Mouse (Mus musculus) left cerebral cortex, postnatal 25 days (tissue): Measurements from ENCODE around the gene Slc29a2. TPM values are rescaled to one million over a fixed set of nuclear protein-coding genes. Genes with fewer than 3 reads are reported as not detected.
A peak's percentile ranks its signal among the peaks of the same experiment; 100 is the strongest.

Source experiments
- DNase-seq, 2 experiments: peaks; one replicate each; pipeline ENCODE4 v3.0.0; 2022; ENCODE audit warnings: low spot score in 2 of 2, mixed read lengths in 1 of 2
- intact Hi-C: fragments of 180-260 bp; cut with DNase I; formaldehyde crosslinking; loops from one replicate; pipeline ENCODE4 v1.15.1; 2025
- total RNA-seq, 2 experiments: library from RNA; stranded (reverse); gene quantifications; 2 replicates each; pipeline ENCODE4 v1.2.3; 2021

Slc29a2 gene
- total RNA-seq, 2 experiments from 2014 or later: 14.1 to 15.0 TPM

DNA sequence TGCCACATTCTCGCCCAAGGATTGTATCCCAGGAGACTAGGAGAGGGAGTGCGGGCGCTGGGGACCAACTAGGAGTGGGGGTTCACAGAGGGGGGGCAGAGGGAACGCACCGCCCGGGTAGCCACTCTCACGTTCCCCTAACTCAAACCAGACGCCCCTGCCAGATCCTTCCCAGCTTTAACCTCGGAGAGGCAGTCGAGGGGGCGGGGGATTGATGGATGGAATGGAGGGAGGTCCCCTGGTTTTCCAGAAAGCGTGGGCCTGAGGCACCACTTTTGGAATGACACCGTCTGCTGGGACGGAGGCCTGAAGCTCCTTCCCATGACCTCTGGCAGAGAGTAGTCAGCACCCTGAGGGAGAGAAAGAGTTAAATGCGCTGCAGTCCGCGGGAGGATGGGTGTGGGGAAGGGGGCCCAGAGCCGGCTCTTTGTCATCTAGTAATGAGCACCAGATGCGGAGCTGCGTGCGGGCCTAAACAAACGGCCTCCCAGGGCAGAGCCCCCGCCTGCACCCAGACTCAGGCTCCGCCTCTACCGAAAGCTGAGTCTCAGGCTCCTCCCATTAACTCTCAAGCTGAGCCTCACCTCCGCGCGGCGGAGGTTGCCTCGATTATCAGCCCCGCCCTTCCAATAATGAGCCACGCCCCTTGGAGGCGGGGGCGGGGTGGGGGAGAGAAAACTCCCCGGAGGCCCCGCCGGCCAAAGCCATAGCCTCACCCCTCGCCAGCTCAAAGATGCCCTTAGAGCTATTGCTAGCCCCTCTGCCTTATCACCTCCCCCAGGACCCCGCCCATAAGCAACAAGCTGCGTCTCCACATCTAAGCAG is 48.1 kb downstream of the Slc29a2 start:
- DNase-seq: peak in 1 of 2 experiments; percentile 48
- intact Hi-C loops: loop anchor here (2.0 to 5.0 kb wide), 2 partner anchors 15 to 54 kb away; no protein-coding TSS in a partner anchor

DNA sequence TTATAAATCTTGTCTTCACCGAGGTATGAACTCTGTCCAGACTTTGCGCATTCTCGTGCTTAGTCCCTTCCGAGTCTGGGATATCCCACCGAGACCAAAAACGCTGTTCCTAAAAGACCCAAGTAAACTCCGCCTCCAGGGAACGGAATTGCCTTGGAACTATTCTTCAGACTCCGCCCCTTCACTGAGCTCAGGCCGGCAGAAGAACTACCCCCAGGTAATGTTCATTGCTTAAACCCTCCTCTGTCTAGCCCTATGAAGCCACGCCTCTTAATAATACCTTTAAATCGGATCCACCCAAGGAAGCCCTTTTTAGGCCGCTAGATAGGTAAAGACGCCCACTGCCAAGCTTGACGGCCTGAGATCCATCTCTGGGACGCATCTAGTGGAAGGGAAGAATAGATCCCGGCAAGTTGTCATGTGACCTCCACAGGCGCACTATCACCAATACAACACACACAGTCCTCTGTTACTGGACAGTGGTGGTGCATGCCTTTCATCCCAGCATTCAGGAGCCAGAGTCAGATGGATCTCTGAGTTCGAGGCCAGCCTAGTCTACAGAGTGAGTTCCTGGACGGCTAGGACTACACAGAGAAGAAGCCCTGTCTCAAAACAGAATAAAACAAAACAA is 48.8 kb downstream of the Slc29a2 start:
- intact Hi-C loops: loop anchor here (2.0 to 5.0 kb wide), 2 partner anchors 16 to 55 kb away; no protein-coding TSS in a partner anchor
- peak in 1 of 2 experiments; percentile 8 for DNase-seq

DNA sequence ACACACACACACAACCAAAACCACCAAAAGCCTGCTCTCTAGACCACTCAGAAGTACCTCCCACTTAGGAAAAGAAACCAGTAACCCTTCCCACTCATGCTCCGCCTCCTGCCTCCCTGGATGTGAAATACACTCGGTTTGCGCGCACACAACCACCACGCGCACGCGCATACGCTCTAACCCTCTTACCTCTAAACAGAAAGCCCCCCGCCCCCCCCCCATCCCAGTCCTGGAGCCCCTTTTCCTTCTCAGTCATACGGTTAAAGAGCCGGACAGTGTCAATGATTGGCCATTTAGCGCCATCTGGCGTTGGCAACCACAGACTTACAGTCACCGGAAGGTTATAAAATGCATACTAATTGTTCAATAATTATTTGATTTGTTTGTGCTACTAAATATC is 49.4 kb downstream of the Slc29a2 start:
- intact Hi-C loops: loop anchor here (2.0 to 5.0 kb wide), 2 partner anchors 16 to 56 kb away; no protein-coding TSS in a partner anchor
- peak; percentile 32 to 51 for DNase-seq

DNA sequence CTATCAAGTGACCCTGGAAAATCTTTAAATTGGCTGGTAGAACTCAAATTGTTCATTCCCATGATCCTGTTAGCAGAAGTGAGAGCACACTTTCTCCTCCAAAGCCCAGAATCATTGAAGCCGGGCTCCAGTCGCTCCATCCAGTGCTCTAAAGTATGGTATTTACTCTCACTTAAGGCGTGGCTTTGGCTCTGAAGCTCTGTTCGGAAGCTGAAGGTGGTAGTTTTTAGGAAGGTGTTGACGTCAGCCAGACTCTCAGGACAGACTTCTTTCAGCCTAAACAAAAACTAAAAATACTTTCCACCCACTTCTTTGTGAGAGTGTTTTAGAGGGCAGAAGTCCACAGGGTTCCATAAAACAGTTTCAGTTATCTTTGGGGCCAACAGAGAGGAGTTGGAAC is 49.9 kb downstream of the Slc29a2 start:
- DNase-seq: peak in 1 of 2 experiments; percentile 71

DNA sequence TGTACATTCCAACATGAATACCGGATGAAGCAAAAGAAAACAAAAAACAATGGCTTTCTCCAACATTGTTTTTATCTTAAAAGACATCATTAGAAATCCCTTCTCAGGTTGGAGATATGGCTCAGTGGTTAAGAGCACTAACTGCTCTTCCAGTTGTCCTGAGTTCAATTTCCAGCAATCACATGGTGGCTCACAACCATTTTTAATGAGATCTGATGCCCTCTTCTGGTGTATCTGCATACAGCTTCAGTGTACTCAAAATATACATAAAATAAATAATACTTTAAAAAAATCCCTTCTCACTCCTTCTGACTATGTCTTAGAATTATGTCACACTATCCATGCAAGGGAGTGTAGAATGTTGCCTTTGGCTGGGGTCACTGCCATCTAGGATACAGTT is 55.6 kb downstream of the Slc29a2 start:
- DNase-seq: peak in 1 of 2 experiments; percentile 28
- intact Hi-C loops: no loop called here

More for the DNA sequence above, 49.9 kb downstream of the Slc29a2 start:
- intact Hi-C loops: loop anchor here (2.0 to 5.0 kb wide), 2 partner anchors 17 to 56 kb away; no protein-coding TSS in a partner anchor

Other genes starting within 250 kb of the Slc29a2 start
- gene Rbm4, start 230.0 kb upstream of the Slc29a2 start, total RNA-seq: 10 to 100 TPM; 74.8 to 76.3 TPM
- 10 to 100 TPM; 21.8 to 21.9 TPM for gene Gm21992, start 212.2 kb upstream of the Slc29a2 start, total RNA-seq
- 10 to 100 TPM; 49.9 to 59.8 TPM for gene Rbm14, start 212.2 kb upstream of the Slc29a2 start, total RNA-seq
- 10 to 100 TPM; 32.0 to 32.8 TPM for gene Ccs, start 184.5 kb upstream of the Slc29a2 start, total RNA-seq
- 1 to 10 TPM; 1.8 to 2.4 TPM for gene Ccdc87, start 184.5 kb upstream of the Slc29a2 start, total RNA-seq
- 100 to 1,000 TPM; 106 to 113 TPM for gene Ctsf, start 168.7 kb upstream of the Slc29a2 start, total RNA-seq
- 1 to 10 TPM; 1.1 to 1.9 TPM for gene Actn3, start 146.0 kb upstream of the Slc29a2 start, total RNA-seq
- gene Zdhhc24, start 145.2 kb upstream of the Slc29a2 start, total RNA-seq: 10 to 100 TPM; 25.0 to 25.9 TPM
- gene Bbs1, start 117.2 kb upstream of the Slc29a2 start, total RNA-seq: 10 to 100 TPM; 41.5 to 44.1 TPM
- gene Dpp3, start 95.6 kb upstream of the Slc29a2 start, total RNA-seq: 10 to 100 TPM; 43.6 to 44.4 TPM
- 10 to 100 TPM; 19.6 to 26.1 TPM for gene Peli3, start 80.7 kb upstream of the Slc29a2 start, total RNA-seq
- 10 to 100 TPM; 52.6 to 58.0 TPM for gene Mrpl11, start 61.7 kb upstream of the Slc29a2 start, total RNA-seq
- gene Npas4, start 33.5 kb upstream of the Slc29a2 start, total RNA-seq: 10 to 100 TPM; 12.4 to 24.4 TPM
- 100 to 1,000 TPM; 126 to 132 TPM for gene B4gat1, start 15.0 kb downstream of the Slc29a2 start, total RNA-seq
- gene AC124502.3, start 15.0 kb downstream of the Slc29a2 start, total RNA-seq: 1 to 10 TPM; 3.6 to 5.2 TPM
- 10 to 100 TPM; 20.2 to 23.6 TPM for gene Brms1, start 17.5 kb downstream of the Slc29a2 start, total RNA-seq
- gene Rin1, start 26.6 kb downstream of the Slc29a2 start, total RNA-seq: 10 to 100 TPM; 92.7 to 93.9 TPM
- gene Cd248, start 44.2 kb downstream of the Slc29a2 start, total RNA-seq: 1 to 10 TPM; 4.6 to 5.4 TPM
- 100 to 1,000 TPM; 163 to 164 TPM for gene Tmem151a, start 61.7 kb downstream of the Slc29a2 start, total RNA-seq
- 10 to 100 TPM; 24.6 to 26.0 TPM for gene Yif1a, start 64.7 kb downstream of the Slc29a2 start, total RNA-seq
- gene Cnih2, start 74.7 kb downstream of the Slc29a2 start, total RNA-seq: 100 to 1,000 TPM; 274 to 282 TPM
- 100 to 1,000 TPM; 157 to 159 TPM for gene Rab1b, start 83.2 kb downstream of the Slc29a2 start, total RNA-seq
- 100 to 1,000 TPM; 245 to 251 TPM for gene Klc2, start 94.7 kb downstream of the Slc29a2 start, total RNA-seq
- 10 to 100 TPM; 60.3 to 62.2 TPM for gene Pacs1, start 249.3 kb downstream of the Slc29a2 start, total RNA-seq